Mouse (Mus musculus) midbrain, embryonic 13.5 days (tissue): ENCODE measurements around the gene Syn3. TPM values are rescaled to one million over a fixed set of nuclear protein-coding genes. Genes with fewer than 3 reads are reported as not detected.

Experiments
- ATAC-seq: fragments of 200-750 bp; cut with Nextera tagmentation; 2 replicates; pipeline ENCODE4 v1.8.0; 2017; ENCODE audit warnings: mild to moderate bottlenecking, moderate TSS enrichment, moderate library complexity
- H3K27ac ChIP-seq: fragments of 300-500 bp; sonication (generic); 2 replicates; pipeline ENCODE4 v1.5.1; 2015; ENCODE audit warnings: inconsistent platforms, mild to moderate bottlenecking, moderate library complexity
- H3K27me3 ChIP-seq: fragments of 300-500 bp; sonication (generic); 2 replicates; pipeline ENCODE4 v1.6.1; 2015; ENCODE audit warnings: mild to moderate bottlenecking, inconsistent platforms
- H3K36me3 ChIP-seq: fragments of 300-500 bp; sonication (generic); 2 replicates; pipeline ENCODE4 v1.6.1; 2015; ENCODE audit warnings: mild to moderate bottlenecking, inconsistent platforms
- H3K4me1 ChIP-seq: fragments of 300-500 bp; sonication (generic); replicated peaks from 2 replicates; pipeline ENCODE4 v1.6.1; 2015; ENCODE audit warnings: inconsistent platforms
- H3K4me2 ChIP-seq: fragments of 300-500 bp; sonication (generic); replicated peaks from 2 replicates; pipeline ENCODE4 v1.6.1; 2015; ENCODE audit warnings: moderate library complexity, mild to moderate bottlenecking, inconsistent platforms
- H3K4me3 ChIP-seq: fragments of 300-500 bp; sonication (generic); replicated peaks from 2 replicates; pipeline ENCODE4 v1.5.1; 2015; ENCODE audit warnings: mild to moderate bottlenecking, inconsistent platforms
- H3K9ac ChIP-seq: fragments of 300-500 bp; sonication (generic); replicated peaks from 2 replicates; pipeline ENCODE4 v1.6.1; 2015; ENCODE audit warnings: mild to moderate bottlenecking, inconsistent platforms
- H3K9me3 ChIP-seq: fragments of 300-500 bp; sonication (generic); 2 replicates; pipeline ENCODE4 v1.6.1; 2016; ENCODE audit warnings: mild to moderate bottlenecking, inconsistent platforms
- WGBS: fragments of 180-500 bp; shearing (Covaris S2); methylation state at CpG from one replicate; pipeline ENCODE4 v1.1.7; 2015; 5-methylcytosine and 5-hydroxymethylcytosine counted together
- polyA plus RNA-seq: library from polyadenylated mRNA; unstranded; fragments of >200 nt; fragmentation: Nextera tagmentation; extraction: Ambion mirVana; gene quantifications from 2 replicates; pipeline ENCODE4 v1.2.1, GENCODE M21; 2015

The Syn3 gene
- polyA plus RNA-seq, 1 experiment from 2014 or later: 13.8 TPM

GRCm38 (mm10) chr10:86070751-86071150 is 427.9 kb downstream of the Syn3 start:
- Histone ChIP-seq H3K36me3 (0 out of 2 replicates have a peak, but pooled peaks cover 8% of the 10 kb centered on the region), H3K27me3 (no peaks in the 10 kb centered on the region), H3K9me3 (peaks cover 6% of the 10 kb centered on the region; the same call in 1 of the 2 replicates), H3K9ac (no peak overlapping the region), H3K4me1 (peaks cover 8% of the 10 kb centered on the region), H3K4me3 (no peak overlapping the region), H3K4me2 (no peak overlapping the region), H3K27ac (no peak overlapping the region)
- 91% methylated on average over 3 of the region's 3 CpGs for WGBS
- no peak for ATAC-seq

- no peak overlapping the region for H3K4me3 ChIP-seq
- no peak overlapping the region for H3K9ac ChIP-seq
- no peak overlapping the region for H3K27ac ChIP-seq
These were observed 429.4 kb downstream of the Syn3 start for GRCm38 (mm10) chr10:86069341-86069740.

GRCm38 (mm10) chr10:86067911-86068310 is 430.8 kb downstream of the Syn3 start:
- Histone ChIP-seq H3K27me3 (no peaks in the 10 kb centered on the region), H3K4me1 (peaks cover 11% of the 10 kb centered on the region), H3K9ac (no peak overlapping the region), H3K27ac (no peak overlapping the region), H3K4me2 (no peak overlapping the region), H3K36me3 (0 out of 2 replicates have a peak, but pooled peaks cover under 1% of the 10 kb centered on the region), H3K9me3 (no peaks in the 10 kb centered on the region), H3K4me3 (no peak overlapping the region)
- WGBS: 83% methylated on average over 10 of the region's 10 CpGs
- ATAC-seq: no peak

More at GRCm38 (mm10) chr10:86069341-86069740, 429.4 kb downstream of the Syn3 start:
- 5% methylated on average over 3 of the region's 3 CpGs for WGBS
- H3K36me3 ChIP-seq: 0 out of 2 replicates have a peak, but pooled peaks cover 8% of the 10 kb centered on the region
- peaks cover 11% of the 10 kb centered on the region for H3K4me1 ChIP-seq
- no peaks in the 10 kb centered on the region for H3K27me3 ChIP-seq
- H3K9me3 ChIP-seq: peaks cover 6% of the 10 kb centered on the region; the same call in 1 of the 2 replicates
- no peak overlapping the region for H3K4me2 ChIP-seq
- peak; percentile 64 for ATAC-seq

- 71% methylated on average over 5 of the region's 5 CpGs for WGBS
These were observed 432.0 kb downstream of the Syn3 start for GRCm38 (mm10) chr10:86066651-86067050.

GRCm38 (mm10) chr10:86065661-86066060 is 433.0 kb downstream of the Syn3 start:
- Histone ChIP-seq H3K27ac (no peak overlapping the region), H3K4me3 (no peak overlapping the region), H3K4me1 (peaks cover 11% of the 10 kb centered on the region), H3K9me3 (no peaks in the 10 kb centered on the region), H3K9ac (no peak overlapping the region), H3K4me2 (no peak overlapping the region), H3K27me3 (no peaks in the 10 kb centered on the region), H3K36me3 (0 out of 2 replicates have a peak, but pooled peaks cover 3% of the 10 kb centered on the region)
- no peak for ATAC-seq
- 78% methylated on average over 1 of the region's 1 CpGs for WGBS

More at GRCm38 (mm10) chr10:86066651-86067050, 432.0 kb downstream of the Syn3 start:
- Histone ChIP-seq H3K9me3 (no peaks in the 10 kb centered on the region), H3K4me2 (no peak overlapping the region), H3K27ac (no peak overlapping the region), H3K4me1 (peaks cover 11% of the 10 kb centered on the region), H3K36me3 (0 out of 2 replicates have a peak, but pooled peaks cover 3% of the 10 kb centered on the region), H3K27me3 (no peaks in the 10 kb centered on the region), H3K9ac (no peak overlapping the region), H3K4me3 (no peak overlapping the region)
- ATAC-seq: no peak

- Histone ChIP-seq H3K27me3 (no peaks in the 10 kb centered on the region), H3K36me3 (0 out of 2 replicates have a peak, but pooled peaks cover 3% of the 10 kb centered on the region), H3K4me1 (peaks cover 11% of the 10 kb centered on the region), H3K27ac (no peak overlapping the region), H3K4me3 (no peak overlapping the region), H3K9ac (no peak overlapping the region), H3K4me2 (no peak overlapping the region), H3K9me3 (no peaks in the 10 kb centered on the region)
- ATAC-seq: peak; percentile 79
- 8% methylated on average over 4 of the region's 4 CpGs for WGBS
These were observed 433.8 kb downstream of the Syn3 start for GRCm38 (mm10) chr10:86064937-86065336.

GRCm38 (mm10) chr10:86063018-86063384 is 435.7 kb downstream of the Syn3 start:
- no peak overlapping the region for H3K27ac ChIP-seq
- WGBS: 95% methylated on average over 8 of the region's 8 CpGs
- peaks cover 3% of the 10 kb centered on the region; the same call in 1 of the 2 replicates for H3K4me1 ChIP-seq
- H3K9ac ChIP-seq: no peak overlapping the region
- no peak for ATAC-seq
- no peaks in the 10 kb centered on the region for H3K27me3 ChIP-seq
- H3K4me2 ChIP-seq: no peak overlapping the region
- H3K4me3 ChIP-seq: no peak overlapping the region
- H3K9me3 ChIP-seq: no peaks in the 10 kb centered on the region
- H3K36me3 ChIP-seq: 0 out of 2 replicates have a peak, but pooled peaks cover 3% of the 10 kb centered on the region

- Histone ChIP-seq H3K4me2 (no peak overlapping the region), H3K9ac (no peak overlapping the region), H3K4me1 (peaks cover 3% of the 10 kb centered on the region; the same call in 1 of the 2 replicates), H3K9me3 (no peaks in the 10 kb centered on the region), H3K36me3 (0 out of 2 replicates have a peak, but pooled peaks cover 3% of the 10 kb centered on the region), H3K4me3 (no peak overlapping the region), H3K27ac (no peak overlapping the region), H3K27me3 (no peaks in the 10 kb centered on the region)
- ATAC-seq: no peak
- WGBS: 67% methylated on average over 5 of the region's 5 CpGs
These were observed 436.3 kb downstream of the Syn3 start for GRCm38 (mm10) chr10:86062261-86063017.

GRCm38 (mm10) chr10:86060267-86060666 is 438.4 kb downstream of the Syn3 start:
- WGBS: 61% methylated on average over 3 of the region's 3 CpGs
- Histone ChIP-seq H3K9ac (no peak overlapping the region), H3K27ac (no peak overlapping the region), H3K27me3 (no peaks in the 10 kb centered on the region), H3K4me2 (no peak overlapping the region), H3K4me1 (peaks cover 3% of the 10 kb centered on the region; the same call in 1 of the 2 replicates), H3K4me3 (no peak overlapping the region), H3K36me3 (peaks cover 22% of the 10 kb centered on the region), H3K9me3 (no peaks in the 10 kb centered on the region)
- ATAC-seq: no peak

- 66% methylated on average over 2 of the region's 2 CpGs for WGBS
- H3K9ac ChIP-seq: no peak overlapping the region
- no peak overlapping the region for H3K27ac ChIP-seq
- H3K4me3 ChIP-seq: no peak overlapping the region
- no peak for ATAC-seq
- no peaks in the 10 kb centered on the region for H3K27me3 ChIP-seq
- no peaks in the 10 kb centered on the region for H3K4me1 ChIP-seq
- no peaks in the 10 kb centered on the region for H3K9me3 ChIP-seq
- peaks cover 40% of the 10 kb centered on the region for H3K36me3 ChIP-seq
- no peak overlapping the region for H3K4me2 ChIP-seq
These were observed 441.0 kb downstream of the Syn3 start for GRCm38 (mm10) chr10:86057712-86058111.

- Histone ChIP-seq H3K4me1 (no peaks in the 10 kb centered on the region), H3K9ac (no peak overlapping the region), H3K27ac (no peak overlapping the region), H3K4me2 (no peak overlapping the region), H3K4me3 (no peak overlapping the region), H3K9me3 (no peaks in the 10 kb centered on the region), H3K27me3 (no peaks in the 10 kb centered on the region), H3K36me3 (peaks cover 39% of the 10 kb centered on the region)
- ATAC-seq: no peak
- WGBS: 89% methylated on average over 11 of the region's 11 CpGs
These were observed 441.4 kb downstream of the Syn3 start for GRCm38 (mm10) chr10:86057286-86057685.

- no peak overlapping the region for H3K4me2 ChIP-seq
- H3K27me3 ChIP-seq: no peaks in the 10 kb centered on the region
- no peaks in the 10 kb centered on the region for H3K9me3 ChIP-seq
- H3K4me1 ChIP-seq: no peaks in the 10 kb centered on the region
- WGBS: 88% methylated on average over 8 of the region's 8 CpGs
- no peak overlapping the region for H3K9ac ChIP-seq
- ATAC-seq: no peak
- no peak overlapping the region for H3K27ac ChIP-seq
- no peak overlapping the region for H3K4me3 ChIP-seq
- peaks cover 39% of the 10 kb centered on the region for H3K36me3 ChIP-seq
These were observed 442.3 kb downstream of the Syn3 start for GRCm38 (mm10) chr10:86056297-86056903.
